Mouse (Mus musculus) myocyte (in vitro differentiated cells): ENCODE measurements around the gene Tmem38a. TPM values are rescaled to one million over a fixed set of nuclear protein-coding genes. Genes with fewer than 3 reads are reported as not detected.

Experiments used
- H3K27me3 ChIP-seq: one replicate; pipeline ENCODE4 v1.6.1; 2011; ENCODE audit not compliant: control insufficient read depth, insufficient read depth, insufficient read length
- H3K36me3 ChIP-seq: one replicate; pipeline ENCODE4 v1.6.1; 2011; ENCODE audit not compliant: control insufficient read depth, insufficient read depth
- H3K4me2 ChIP-seq: one replicate; pipeline ENCODE4 v1.6.1; 2011; ENCODE audit warnings: low read depth, control low read depth
- H3K4me3 ChIP-seq: one replicate; pipeline ENCODE4 v1.5.1; 2011; ENCODE audit warnings: mild to moderate bottlenecking, control low read depth, moderate library complexity
- H3K79me2 ChIP-seq: one replicate; pipeline ENCODE4 v1.6.1; 2011; ENCODE audit not compliant: control insufficient read depth, insufficient read depth
- H3ac ChIP-seq: one replicate; pipeline ENCODE4 v1.6.1; 2011; ENCODE audit not compliant: control insufficient read depth, insufficient read length
- CEBPB ChIP-seq: IDR thresholded peaks from 2 replicates; pipeline ENCODE4 v1.6.1; 2011; ENCODE audit warnings: mild to moderate bottlenecking, moderate library complexity; ENCODE audit not compliant: poor library complexity, insufficient read depth, severe bottlenecking
- E2F4 ChIP-seq: IDR thresholded peaks from one replicate; pipeline ENCODE4 v1.6.1; 2011; ENCODE audit warnings: mild to moderate bottlenecking, control low read depth, moderate library complexity; ENCODE audit not compliant: insufficient read depth
- MAX ChIP-seq: IDR thresholded peaks from one replicate; pipeline ENCODE4 v1.6.1; 2011; ENCODE audit warnings: low read depth, mild to moderate bottlenecking, control low read depth
- MYOD1 ChIP-seq, 3 experiments: IDR thresholded peaks; one replicate each; pipeline ENCODE4 v1.6.1; 2011; ENCODE audit warnings: control low read depth in 2 of 3, low read depth in 2 of 3, mild to moderate bottlenecking in 2 of 3, moderate library complexity in 1 of 3; ENCODE audit not compliant: insufficient read length in 2 of 3, control insufficient read depth in 1 of 3
- MYOG ChIP-seq, 3 experiments: IDR thresholded peaks; one replicate each; pipeline ENCODE4 v1.6.1; 2011; ENCODE audit warnings: control low read depth in 2 of 3, low read depth in 2 of 3, mild to moderate bottlenecking in 2 of 3; ENCODE audit not compliant: insufficient read length in 2 of 3, control insufficient read depth in 1 of 3, insufficient read depth in 1 of 3
- POLR2A ChIP-seq: IDR thresholded peaks from one replicate; pipeline ENCODE4 v1.6.1; 2011; ENCODE audit warnings: low read depth, mild to moderate bottlenecking, control low read depth, moderate library complexity; ENCODE audit not compliant: insufficient read length
- POLR2AphosphoS2 ChIP-seq: IDR thresholded peaks from one replicate; pipeline ENCODE4 v1.6.1; 2011; ENCODE audit warnings: low read depth, control low read depth; ENCODE audit not compliant: insufficient read length
- REST ChIP-seq: IDR thresholded peaks from one replicate; pipeline ENCODE4 v1.6.1; 2011; ENCODE audit warnings: mild to moderate bottlenecking, control low read depth, moderate library complexity; ENCODE audit not compliant: insufficient read depth, insufficient read length
- SRF ChIP-seq: IDR thresholded peaks from one replicate; pipeline ENCODE4 v1.6.1; 2011; ENCODE audit warnings: low read depth; ENCODE audit not compliant: control insufficient read depth, insufficient read length
- TCF12 ChIP-seq: IDR thresholded peaks from one replicate; pipeline ENCODE4 v1.6.1; 2011; ENCODE audit warnings: mild to moderate bottlenecking, control low read depth; ENCODE audit not compliant: poor library complexity, insufficient read depth, severe bottlenecking
- TCF3 ChIP-seq: IDR thresholded peaks from one replicate; pipeline ENCODE4 v1.6.1; 2011; ENCODE audit warnings: low read depth, control low read depth; ENCODE audit not compliant: insufficient read length
- USF1 ChIP-seq: IDR thresholded peaks from one replicate; pipeline ENCODE4 v1.6.1; 2011; ENCODE audit warnings: low read depth, mild to moderate bottlenecking, control low read depth, moderate library complexity
- polyA plus RNA-seq: library from polyadenylated mRNA; unstranded; fragments of >200 nt; fragmentation: generic; extraction: Trizol; gene quantifications from one replicate; pipeline ENCODE4 v1.2.1, GENCODE M21; 2012; ENCODE audit warnings: missing spikeins

Tmem38a gene
- polyA plus RNA-seq, 1 experiment, result 351 TPM

DNA sequence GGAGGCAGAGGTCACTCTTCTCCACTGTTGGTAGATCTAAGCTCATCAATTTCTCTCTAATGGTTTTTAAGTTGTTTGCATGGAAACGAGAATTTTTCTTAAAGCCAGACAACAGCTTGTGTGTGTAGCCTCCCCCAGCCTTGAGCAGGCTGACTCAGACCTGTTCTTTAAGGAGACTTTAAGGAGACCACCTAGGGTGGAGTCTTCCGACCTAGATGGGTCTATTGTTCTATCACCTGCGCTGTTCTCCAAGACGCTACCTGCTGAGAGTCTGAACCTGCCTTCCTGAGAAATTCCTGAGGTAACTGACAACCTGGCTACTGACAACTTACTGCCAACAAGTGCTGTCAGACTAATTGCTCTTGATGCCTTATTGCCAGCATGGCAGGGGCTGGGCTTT, 16.1 kb upstream of the Tmem38a start:
- Histone ChIP-seq H3K27me3 (no peaks in the 10 kb centered on the region), H3K36me3 (no peaks in the 10 kb centered on the region), H3K79me2 (no peaks in the 10 kb centered on the region), H3K4me3 (no peak overlapping the region), H3ac (no peak overlapping the region), H3K4me2 (no peak overlapping the region)
- TF ChIP-seq REST, result no peak

DNA sequence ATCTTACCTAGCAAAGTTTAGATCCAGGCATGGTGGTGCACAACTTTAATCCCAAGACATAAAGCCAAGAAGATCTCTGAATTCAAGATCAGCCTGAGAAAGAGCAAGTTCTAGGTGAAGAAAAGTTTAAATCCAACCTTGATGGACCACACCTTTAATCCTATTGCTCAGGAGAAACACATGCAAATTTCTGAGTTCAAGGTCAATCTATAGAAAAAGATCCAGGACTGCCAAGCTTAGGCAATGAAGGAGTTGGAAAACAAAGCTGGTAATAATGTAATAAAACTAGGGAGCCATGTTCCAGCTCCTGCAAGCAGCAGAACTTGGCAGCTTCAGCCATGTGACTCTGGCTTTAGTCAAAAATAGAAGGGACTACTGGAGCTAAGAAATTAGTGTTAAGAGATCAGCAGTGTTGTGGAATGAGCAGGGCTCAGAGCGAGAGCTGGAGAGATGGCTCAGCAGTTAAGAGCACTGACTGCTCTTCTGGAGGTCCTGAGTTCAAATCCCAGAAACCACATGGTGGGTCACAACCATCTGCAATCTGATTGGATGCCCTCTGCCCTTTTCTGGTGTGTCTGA, 10.7 kb upstream of the Tmem38a start:
- H3K27me3 ChIP-seq, result no peaks in the 10 kb centered on the region
- H3K4me3 ChIP-seq, result no peak overlapping the region
- H3K36me3 ChIP-seq, result peaks cover 6% of the 10 kb centered on the region
- H3ac ChIP-seq, result no peak overlapping the region
- no peak overlapping the region for H3K4me2 ChIP-seq
- H3K79me2 ChIP-seq, result peaks cover 3% of the 10 kb centered on the region
- no peak for TF ChIP-seq USF1
- no peak for TF ChIP-seq SRF
- no peak for TF ChIP-seq E2F4
- no peak for TF ChIP-seq TCF3
- no peak for TF ChIP-seq POLR2A
- TF ChIP-seq MYOG (IDR thresholded peaks at IDR 0.05; ENCODE audit: control insufficient read depth in 1 of 3, insufficient read depth in 1 of 3, insufficient read length in 2 of 3, low read depth in 2 of 3), result no peak
- no peak for TF ChIP-seq CEBPB
- no peak for TF ChIP-seq MAX
- no peak for TF ChIP-seq MYOD1 (IDR thresholded peaks at IDR 0.05; ENCODE audit: control insufficient read depth in 1 of 3, insufficient read length in 2 of 3, low read depth in 2 of 3)
- no peak for TF ChIP-seq POLR2AphosphoS2
- TF ChIP-seq TCF12, result no peak
- no peak for TF ChIP-seq REST

DNA sequence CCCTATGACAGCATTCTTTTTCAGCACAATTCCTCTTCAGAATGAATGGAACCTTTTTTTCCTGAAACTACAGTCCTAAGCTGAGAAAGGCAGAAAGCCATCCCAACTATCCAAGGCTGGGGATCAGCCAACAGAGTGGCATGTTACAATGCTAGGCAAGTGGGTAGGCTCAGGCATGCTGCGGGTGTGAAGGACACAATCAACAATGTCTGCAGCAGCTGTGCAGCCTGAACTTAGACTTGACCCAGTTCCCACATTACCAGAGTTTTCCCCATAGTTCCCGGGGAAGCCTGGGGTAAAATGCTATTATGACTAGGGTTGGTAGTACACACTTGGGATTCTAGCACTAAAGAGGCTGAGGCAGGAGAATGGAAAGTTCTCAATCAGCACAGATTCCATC, 5.9 kb upstream of the Tmem38a start:
- Histone ChIP-seq H3K27me3 (no peaks in the 10 kb centered on the region), H3ac (no peak overlapping the region), H3K4me3 (no peak overlapping the region), H3K4me2 (no peak overlapping the region), H3K36me3 (peaks cover 20% of the 10 kb centered on the region), H3K79me2 (peaks cover 29% of the 10 kb centered on the region)
- TF ChIP-seq CEBPB (no peak), MYOG (IDR thresholded peaks at IDR 0.05; ENCODE audit: control insufficient read depth in 1 of 3, insufficient read depth in 1 of 3, insufficient read length in 2 of 3, low read depth in 2 of 3) (peak; percentile 9 to 82 (median 64)), TCF12 (no peak), TCF3 (no peak), USF1 (no peak), E2F4 (no peak), REST (no peak), POLR2AphosphoS2 (no peak), MYOD1 (IDR thresholded peaks at IDR 0.05; ENCODE audit: control insufficient read depth in 1 of 3, insufficient read length in 2 of 3, low read depth in 2 of 3) (peak in 1 of 3 experiments; percentile 50), SRF (no peak)

DNA sequence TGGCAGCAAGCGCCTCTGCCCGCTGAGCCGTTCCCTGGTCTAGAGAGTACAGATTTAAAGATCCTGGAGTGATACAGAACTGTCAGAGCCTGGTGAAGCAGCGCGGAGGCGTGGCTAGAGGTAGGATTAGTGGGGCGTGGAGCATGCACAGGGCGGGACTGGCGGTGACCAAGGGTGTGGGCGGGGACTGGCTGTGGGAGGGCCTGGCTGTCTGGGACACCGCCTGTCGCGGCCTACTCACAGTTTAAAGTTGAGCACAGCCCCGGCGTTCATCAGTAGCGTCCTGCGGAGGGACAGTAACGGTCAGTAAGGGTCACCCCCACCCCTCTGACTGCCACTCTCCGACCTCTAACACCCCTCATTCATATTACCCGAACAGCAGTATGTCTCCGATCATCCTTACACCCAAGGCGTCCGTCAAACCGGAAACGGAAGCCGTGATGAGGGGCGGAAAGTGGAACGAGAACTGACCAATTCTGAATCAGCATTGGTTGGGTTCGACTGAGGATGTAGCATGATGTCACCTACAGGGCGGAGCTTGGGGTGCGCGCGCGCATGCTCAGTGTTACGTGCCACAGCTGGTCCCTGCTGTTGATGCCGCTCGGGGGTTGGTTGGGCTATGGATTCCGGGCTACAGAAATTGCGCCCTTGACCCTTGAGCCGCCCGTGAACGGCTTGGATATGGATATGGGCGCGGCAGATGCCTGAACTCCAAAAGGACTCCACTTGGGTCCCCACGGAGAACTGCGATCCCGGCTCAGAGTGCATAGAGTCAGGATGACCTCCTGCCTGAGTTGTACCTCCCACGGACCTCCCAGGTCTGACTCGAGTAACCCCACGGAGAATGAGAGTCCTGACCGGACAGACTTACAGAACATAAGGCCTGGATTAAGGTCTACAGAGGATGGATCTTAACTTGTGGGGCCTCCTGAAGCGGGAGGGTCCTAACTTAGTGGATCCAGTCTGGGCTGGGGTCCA, 933 bp upstream of the Tmem38a start, which contains the start of gene Smim7:
Gene Smim7, minus strand, starts transcription at position 456 of the 978 bp plus-strand sequence.
- Histone ChIP-seq H3K36me3 (peaks cover 14% of the 10 kb centered on the region), H3K4me2 (peak within 1 kb of the TSS; percentile 98), H3ac (peak within 1 kb of the TSS; percentile 54), H3K27me3 (no peaks in the 10 kb centered on the region), H3K79me2 (peaks cover 57% of the 10 kb centered on the region), H3K4me3 (peak within 1 kb of the TSS; percentile 99)
- peak; percentile 5 for TF ChIP-seq SRF
- TF ChIP-seq POLR2AphosphoS2, result peak; percentile 65
- peak in 2 of 3 experiments; percentile 53 to 76 for TF ChIP-seq MYOD1 (IDR thresholded peaks at IDR 0.05; ENCODE audit: control insufficient read depth in 1 of 3, insufficient read length in 2 of 3, low read depth in 2 of 3)
- TF ChIP-seq POLR2A, result peak; percentile 90
- TF ChIP-seq CEBPB, result no peak
- peak; percentile 45 to 80 (median 75) for TF ChIP-seq MYOG (IDR thresholded peaks at IDR 0.05; ENCODE audit: control insufficient read depth in 1 of 3, insufficient read depth in 1 of 3, insufficient read length in 2 of 3, low read depth in 2 of 3)
- TF ChIP-seq TCF3, result no peak
- TF ChIP-seq E2F4, result no peak
- no peak for TF ChIP-seq REST
- TF ChIP-seq TCF12, result no peak
